Mouse (Mus musculus) mouse embryonic stem cell (cell line): ENCODE measurements at regions not wholly inside any gene's neighbourhood (a gene's known extent, or its start where the extent isn't known, plus 50 kb on each side); places are given as distances from the start of the nearest gene placed in this dataset.

Experiments
- in situ Hi-C, 2 experiments: fragments of 300-500 bp; cut with MboI; formaldehyde crosslinking; loops; 1 replicate in 1 of 2; 3 replicates in 1 of 2; pipeline ENCODE4 v1.14.3; 2019 to 2020; ENCODE audit warnings: low sequenced_read_pairs in 2 of 2, low pct_unique_long_range_greater_than_20kb in 1 of 2, mixed read lengths in 1 of 2; ENCODE audit not compliant: unreplicated experiment in 1 of 2

- in situ Hi-C loops = loop anchor here (5.0 to 25.0 kb wide), 4 partner anchors 88 to 180 kb away; partner anchors contain the start of genes Jmjd1c (in 2 of the 2) and Reep3 (in 2 of the 2)
Measured at GRCm38 (mm10) chr10:66914288-66914975, 181.5 kb upstream of the Jmjd1c start.

GRCm38 (mm10) chr10:66915801-66916200 is 180.1 kb upstream of the Jmjd1c start:
- in situ Hi-C loops = loop anchor here (10.0 to 25.0 kb wide), 3 partner anchors 89 to 179 kb away; partner anchors contain the start of genes Jmjd1c (in 2 of the 2) and Reep3 (in 2 of the 2)

GRCm38 (mm10) chr10:66917725-66918124 is 178.2 kb upstream of the Jmjd1c start:
- in situ Hi-C loops = loop anchor here (10.0 to 25.0 kb wide), 3 partner anchors 87 to 177 kb away; partner anchors contain the start of genes Jmjd1c (in 2 of the 2) and Reep3 (in 2 of the 2)

- in situ Hi-C loops = loop anchor here (10.0 to 25.0 kb wide), 3 partner anchors 86 to 176 kb away; partner anchors contain the start of genes Jmjd1c (in 2 of the 2) and Reep3 (in 2 of the 2)
Measured at GRCm38 (mm10) chr10:66918713-66919112, 177.2 kb upstream of the Jmjd1c start.

GRCm38 (mm10) chr10:66919953-66920760 is 175.8 kb upstream of the Jmjd1c start:
- in situ Hi-C loops = loop anchor here (10.0 to 25.0 kb wide), 3 partner anchors 85 to 175 kb away; partner anchors contain the start of genes Jmjd1c (in 2 of the 2) and Reep3 (in 2 of the 2)

GRCm38 (mm10) chr10:66920761-66921684 is 174.9 kb upstream of the Jmjd1c start:
- in situ Hi-C loops = loop anchor here in 1 of 2 experiments (25.0 kb wide), 1 partner anchor 166 kb away; the partner anchor contains the start of genes Jmjd1c and Reep3

- in situ Hi-C loops = loop anchor here in 1 of 2 experiments (25.0 kb wide), 1 partner anchor 166 kb away; the partner anchor contains the start of genes Jmjd1c and Reep3
Measured at GRCm38 (mm10) chr10:66921776-66922175, 174.1 kb upstream of the Jmjd1c start.

GRCm38 (mm10) chr10:66922314-66922713 is 173.6 kb upstream of the Jmjd1c start:
- in situ Hi-C loops = loop anchor here in 1 of 2 experiments (25.0 kb wide), 1 partner anchor 165 kb away; the partner anchor contains the start of genes Jmjd1c and Reep3

GRCm38 (mm10) chr10:66923947-66924346 is 172.0 kb upstream of the Jmjd1c start:
- in situ Hi-C loops = loop anchor here in 1 of 2 experiments (25.0 kb wide), 1 partner anchor 163 kb away; the partner anchor contains the start of genes Jmjd1c and Reep3

- in situ Hi-C loops = loop anchor here in 1 of 2 experiments (25.0 kb wide), 1 partner anchor 163 kb away; the partner anchor contains the start of genes Jmjd1c and Reep3
Measured at GRCm38 (mm10) chr10:66924418-66924817, 171.5 kb upstream of the Jmjd1c start.

- in situ Hi-C loops = no loop called here
Measured at GRCm38 (mm10) chr10:66925553-66926127, 170.3 kb upstream of the Jmjd1c start.

- in situ Hi-C loops = no loop called here
Measured at GRCm38 (mm10) chr10:66927651-66928050, 168.3 kb upstream of the Jmjd1c start.

- in situ Hi-C loops = no loop called here
Measured at GRCm38 (mm10) chr10:66928211-66928990, 167.5 kb upstream of the Jmjd1c start.

GRCm38 (mm10) chr10:66930563-66930962 is 165.4 kb upstream of the Jmjd1c start:
- in situ Hi-C loops = no loop called here

GRCm38 (mm10) chr10:66931505-66931904 is 164.4 kb upstream of the Jmjd1c start:
- in situ Hi-C loops = no loop called here

- in situ Hi-C loops = no loop called here
Measured at GRCm38 (mm10) chr10:66932544-66932943, 163.4 kb upstream of the Jmjd1c start.

- in situ Hi-C loops = no loop called here
Measured at GRCm38 (mm10) chr10:66933689-66934088, 162.2 kb upstream of the Jmjd1c start.
